Mouse (Mus musculus): ENCODE measurements around the gene Vstm4. TPM values are rescaled to one million over a fixed set of nuclear protein-coding genes. Genes with fewer than 3 reads are reported as not detected.

Gene Vstm4
- polyA plus RNA-seq, 1 experiment from 2014 or later = 35.4 TPM

DNA sequence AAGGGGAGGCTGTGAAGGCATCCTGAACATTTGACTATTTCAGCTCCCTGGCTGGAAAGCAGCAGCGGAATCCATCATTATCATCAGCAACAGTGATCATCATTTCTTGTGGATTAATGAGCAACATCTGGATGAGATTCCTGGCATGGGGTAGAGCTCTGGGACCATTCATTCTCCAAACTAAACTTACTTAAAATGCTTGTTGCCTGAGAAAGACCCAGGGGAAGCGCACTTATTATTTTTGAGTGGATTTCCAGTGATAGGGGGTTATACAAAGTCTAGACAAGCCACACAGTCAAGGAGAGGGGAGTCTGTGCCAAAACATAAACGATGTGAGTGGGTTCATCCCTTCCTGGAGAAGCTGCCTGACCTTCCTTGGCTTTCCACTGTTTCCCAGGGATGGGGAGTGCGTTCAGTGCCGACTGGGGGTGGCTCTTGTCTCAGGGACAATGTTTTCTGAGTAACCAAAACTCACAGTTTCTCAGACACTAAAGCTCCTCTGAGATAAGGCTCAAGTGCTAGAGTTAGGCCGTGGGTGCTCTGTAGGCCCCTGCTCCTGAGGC lies 127.7 kb downstream of the Vstm4 start:
- Histone ChIP-seq H3K4me1 (ENCODE audit: control insufficient read depth, insufficient read depth, low read length) (0 out of 2 replicates have a peak, but pooled peaks cover 7% of the 10 kb centered on the region), H3K4me3 (ENCODE audit: low read length) (no peak overlapping the region), H3K9ac (ENCODE audit: low read depth, low read length) (no peak overlapping the region), H3K27ac (ENCODE audit: low read depth, low read length) (no peak overlapping the region), H3K27me3 (ENCODE audit: control insufficient read depth, insufficient read depth, low read length) (peaks cover 10% of the 10 kb centered on the region), H3K4me2 (replicated peaks; ENCODE audit: low read depth, low read length) (no peak overlapping the region), H3K36me3 (ENCODE audit: control insufficient read depth, insufficient read depth, low read length) (no peaks in the 10 kb centered on the region), H3K9me3 (ENCODE audit: control insufficient read depth, low read length) (no peaks in the 10 kb centered on the region)
- 50% methylated on average over 6 of the region's 6 CpGs for WGBS
- no peak for ATAC-seq (ENCODE audit: low FRiP score, low TSS enrichment)

DNA sequence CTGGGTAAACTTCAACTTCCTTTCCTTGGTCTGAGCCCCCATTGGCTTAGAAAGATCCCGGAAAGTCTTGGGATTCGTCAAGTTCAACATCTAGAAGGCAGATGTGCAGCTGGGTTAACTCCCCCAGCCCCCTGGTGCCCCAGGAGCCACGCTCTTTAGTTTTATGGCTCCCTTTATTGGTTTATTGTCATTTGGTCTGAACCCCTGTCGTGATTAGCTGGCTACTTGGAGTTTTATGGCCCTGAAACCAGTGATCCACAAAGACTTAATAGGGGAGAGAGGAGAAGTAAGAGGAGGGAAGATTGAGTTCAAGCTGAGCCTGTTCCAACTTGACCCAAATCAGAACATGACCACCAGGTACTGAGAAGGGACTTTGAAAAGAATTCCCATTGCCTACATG lies 130.1 kb downstream of the Vstm4 start:
- H3K4me2 ChIP-seq (replicated peaks; ENCODE audit: low read depth, low read length) = no peak overlapping the region
- peak; percentile 74 for ATAC-seq (ENCODE audit: low FRiP score, low TSS enrichment)
- H3K4me1 ChIP-seq (ENCODE audit: control insufficient read depth, insufficient read depth, low read length) = 0 out of 2 replicates have a peak, but pooled peaks cover 7% of the 10 kb centered on the region
- no peak overlapping the region for H3K4me3 ChIP-seq (ENCODE audit: low read length)
- no peaks in the 10 kb centered on the region for H3K9me3 ChIP-seq (ENCODE audit: control insufficient read depth, low read length)
- H3K36me3 ChIP-seq (ENCODE audit: control insufficient read depth, insufficient read depth, low read length) = no peaks in the 10 kb centered on the region
- H3K27ac ChIP-seq (ENCODE audit: low read depth, low read length) = no peak overlapping the region
- peaks cover 19% of the 10 kb centered on the region; the same call in 1 of the 2 replicates for H3K27me3 ChIP-seq (ENCODE audit: control insufficient read depth, insufficient read depth, low read length)
- WGBS = 10% methylated on average over 4 of the region's 4 CpGs
- H3K9ac ChIP-seq (ENCODE audit: low read depth, low read length) = no peak overlapping the region

Other genes starting within 250 kb of the Vstm4 start
- 0.19 and 0.27 TPM in 2 replicates for gene 3425401B19Rik, start 171.5 kb upstream of the Vstm4 start, polyA plus RNA-seq (2014; fragmentation: Nextera tagmentation; extraction: Ambion mirVana)
- gene Tmem273, start 70.8 kb upstream of the Vstm4 start, polyA plus RNA-seq (2014; fragmentation: Nextera tagmentation; extraction: Ambion mirVana) = 0.56 and 0.70 TPM in 2 replicates
- 0.14 TPM in 1 of 2 replicates, not detected in the other for gene Fam170b, start 22.8 kb upstream of the Vstm4 start, polyA plus RNA-seq (2014; fragmentation: Nextera tagmentation; extraction: Ambion mirVana)
- 0.28 and 0.91 TPM in 2 replicates for gene Lrrc18, start 134.6 kb downstream of the Vstm4 start, polyA plus RNA-seq (2014; fragmentation: Nextera tagmentation; extraction: Ambion mirVana)

Measured in kidney, embryonic 14.5 days (tissue).